Comparison of ENCODE assay signal across 12 mouse cellular contexts in genomic region chr2:35446798-35447197, GRCm38 (mm10). TPM values are rescaled to one million over a fixed set of nuclear protein-coding genes. Genes with fewer than 3 reads are reported as not detected.
DNase-seq lines count a peak whose midpoint lies in the region; ATAC-seq and TF ChIP-seq lines count a peak whose summit lies in the region.
"Had no signal": no experiment of that assay in that cellular context is flagged by ENCODE, and none has a peak within 500 bp of the region (broad histone marks: within the 10 kb centered on the region; RNA-seq: fewer than 3 reads in every experiment).

No protein-coding gene starts in this region.

- no peaks in the 10 kb centered on the region for H3K27me3 ChIP-seq in lung, embryonic 14.5 days (ENCODE audit: insufficient read depth, low read length)
- no peaks in the 10 kb centered on the region for H3K27me3 ChIP-seq in embryonic facial prominence, embryonic 13.5 days

- no peak overlapping the region; the same call in 1 of the 2 replicates for H3K4me2 ChIP-seq in lung, embryonic 14.5 days
- H3K4me2 ChIP-seq in embryonic facial prominence, embryonic 13.5 days, result no peak overlapping the region

- DNase-seq in lung, embryonic 14.5 days, result peak; percentile 50
- no peak for DNase-seq in lung, postnatal 25 days (ENCODE audit: low spot score)
- peak; percentile 30 for DNase-seq in kidney, adult 18-20 months
- peak; percentile 58 for DNase-seq in lung, postnatal 10 days
- no peak for DNase-seq in left cerebral cortex, adult 8-10 months (ENCODE audit: low spot score in 2 of 2)
- no peak for DNase-seq in left cerebral cortex, postnatal 14 days (ENCODE audit: low spot score in 2 of 2)
- DNase-seq in gastrocnemius, postnatal 10 days, result no peak
- DNase-seq: cerebellum, adult 9-11 months had no signal

- H3K9me3 ChIP-seq in lung, embryonic 14.5 days (ENCODE audit: low read depth, low read length), result no peaks in the 10 kb centered on the region
- H3K9me3 ChIP-seq in embryonic facial prominence, embryonic 13.5 days, result no peaks in the 10 kb centered on the region

- no peak overlapping the region for H3K9ac ChIP-seq in lung, embryonic 14.5 days
- H3K9ac ChIP-seq in embryonic facial prominence, embryonic 13.5 days, result no peak overlapping the region

- peak overlapping the region; percentile 50; the same call in 1 of the 2 replicates for H3K27ac ChIP-seq in lung, embryonic 14.5 days (ENCODE audit: low read depth)
- H3K27ac ChIP-seq in embryonic facial prominence, embryonic 13.5 days, result peak overlapping the region; percentile 23; the same call in 1 of the 2 replicates

- no peak for TF ChIP-seq CTCF in lung, embryonic 14.5 days (IDR thresholded peaks at IDR 0.05; ENCODE audit: low read depth)

- WGBS in lung, embryonic 14.5 days, result 69% methylated on average over 8 of the region's 8 CpGs
- 86% methylated on average over 8 of the region's 8 CpGs for WGBS in embryonic facial prominence, embryonic 13.5 days

- intact Hi-C loops in left cerebral cortex, postnatal 14 days (cut with DNase I), result no loop called here

- H3K4me1 ChIP-seq in lung, embryonic 14.5 days (ENCODE audit: insufficient read depth), result peaks cover 23% of the 10 kb centered on the region
- peaks cover 65% of the 10 kb centered on the region for H3K4me1 ChIP-seq in embryonic facial prominence, embryonic 13.5 days

- ATAC-seq in lung, embryonic 14.5 days (ENCODE audit: insufficient read depth), result no peak
- ATAC-seq in embryonic facial prominence, embryonic 13.5 days (ENCODE audit: insufficient number of reproducible peaks, insufficient read depth, low FRiP score, low TSS enrichment, low read depth), result no peak

- H3K36me3 ChIP-seq in lung, embryonic 14.5 days (ENCODE audit: insufficient read depth), result no peaks in the 10 kb centered on the region
- no peaks in the 10 kb centered on the region for H3K36me3 ChIP-seq in embryonic facial prominence, embryonic 13.5 days

- H3K4me3 ChIP-seq in lung, embryonic 14.5 days (ENCODE audit: low read depth, low read length), result no peak overlapping the region
- no peak overlapping the region for H3K4me3 ChIP-seq in embryonic facial prominence, embryonic 13.5 days

RNA-seq across cellular contexts. Expression of gene Ggta1, which starts 16.2 kb away (rescaled TPM):
- 16.4 and 16.9 TPM in 2 replicates for polyA plus RNA-seq in lung, embryonic 14.5 days (2014; fragmentation: Nextera tagmentation; extraction: Ambion mirVana)
- 16.7 and 18.8 TPM in 2 replicates for polyA plus RNA-seq in embryonic facial prominence, embryonic 13.5 days (2015; fragmentation: Nextera tagmentation; extraction: Ambion mirVana)
- total RNA-seq in left cerebral cortex, adult 8-10 months (2022), result 1 to 10 TPM; 4.0 to 7.7 (median 5.6) TPM
- 1 to 10 TPM; 2.9 to 3.5 TPM for total RNA-seq in left cerebral cortex, postnatal 14 days (2021)
- 10 to 100 TPM; 13.2 to 17.0 TPM for total RNA-seq in gastrocnemius, postnatal 10 days (2021)

RNA-seq across cellular contexts. Expression of gene 4930402F06Rik, which starts 49.8 kb away (rescaled TPM):
- polyA plus RNA-seq in lung, embryonic 14.5 days (2014; fragmentation: Nextera tagmentation; extraction: Ambion mirVana), result not detected in 2 replicates
- polyA plus RNA-seq in embryonic facial prominence, embryonic 13.5 days (2015; fragmentation: Nextera tagmentation; extraction: Ambion mirVana), result not detected in 2 replicates
- not detected for total RNA-seq in left cerebral cortex, adult 8-10 months (2022)
- total RNA-seq in left cerebral cortex, postnatal 14 days (2021), result not detected
- total RNA-seq in gastrocnemius, postnatal 10 days (2021), result not detected
- total RNA-seq: granulocyte monocyte progenitor cell, adult 5-6 weeks; left cerebral cortex, postnatal 36 days; MEL had no signal

Comparison
In these comparisons a context has a peak if more than half of its experiments do, and no peak if none do; other contexts are left out.
1. DNase-seq: peak in lung, embryonic 14.5 days (single experiment), kidney, adult 18-20 months (single experiment) and lung, postnatal 10 days (single experiment); none in lung, postnatal 25 days (single experiment), left cerebral cortex, adult 8-10 months (0 of 2), left cerebral cortex, postnatal 14 days (0 of 2) and gastrocnemius, postnatal 10 days (single experiment).